Mouse (Mus musculus) hindlimb bud, embryonic 11.5 days (tissue): ENCODE measurements around the gene Agpat2.

Experiments
- DNase-seq: peaks from one replicate; pipeline ENCODE4 v3.0.0-alpha.2; 2012; ENCODE audit warnings: low read depth, low spot score; ENCODE audit errors: extremely low spot score

Gene Agpat2

DNA sequence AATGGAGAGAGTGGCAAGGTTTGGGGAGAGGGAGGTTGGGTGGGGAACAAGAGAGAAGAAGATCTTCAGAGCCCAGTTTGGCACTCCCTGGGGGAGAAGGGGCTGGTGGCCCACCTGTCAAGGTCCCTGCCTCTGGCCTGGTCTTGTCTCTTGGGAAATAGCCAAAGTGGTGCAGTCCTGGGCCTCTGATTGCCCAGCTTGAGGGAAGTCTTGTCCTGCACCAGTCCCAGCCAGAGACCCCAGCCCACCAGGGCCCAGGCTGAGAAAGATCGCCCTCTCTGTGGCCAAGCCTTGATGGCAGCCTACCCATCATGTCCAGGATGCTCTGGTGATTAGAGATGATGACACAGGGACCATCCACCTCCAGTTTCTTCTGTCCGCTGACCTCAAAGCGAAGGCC lies 7.3 kb downstream of the Agpat2 start:
- DNase-seq: no peak

DNA sequence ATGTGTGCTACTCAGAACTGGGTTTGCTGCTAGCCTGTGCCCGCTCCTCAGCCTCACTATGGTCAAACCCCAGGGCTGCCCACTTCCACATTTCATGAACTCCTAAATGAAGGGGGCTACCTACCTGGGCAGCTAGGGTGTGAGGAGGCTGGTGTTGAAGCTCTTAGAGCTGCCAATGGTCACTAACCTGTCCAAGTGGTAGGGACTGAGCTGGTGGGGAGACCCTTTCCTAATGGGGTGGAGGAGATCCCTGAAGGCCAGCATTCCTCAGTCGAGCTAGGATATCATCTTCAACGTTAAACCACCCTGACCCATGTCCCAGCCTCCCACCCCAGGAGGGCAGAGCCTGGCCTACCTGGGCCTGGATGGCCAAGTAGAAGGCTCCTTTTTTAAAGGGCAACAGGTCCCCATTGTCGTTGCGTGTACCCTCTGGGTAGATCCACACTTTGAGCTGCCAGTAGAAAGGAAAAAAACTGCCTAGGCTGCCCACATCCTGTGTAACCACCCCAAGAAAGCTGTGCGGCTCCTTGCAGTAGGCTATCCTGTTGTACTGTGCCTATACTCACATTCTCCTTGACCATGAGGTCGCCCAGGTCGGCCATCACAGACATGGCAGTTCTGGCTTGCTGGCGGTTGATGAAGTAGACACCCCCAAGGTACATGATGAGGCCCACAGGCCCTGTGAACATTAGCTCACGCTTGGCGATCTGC lies 8.3 kb downstream of the Agpat2 start:
- DNase-seq: no peak

- no peak for DNase-seq
Observed at GRCm38 (mm10) chr2:26594934-26595724, 9.1 kb downstream of the Agpat2 start.

DNA sequence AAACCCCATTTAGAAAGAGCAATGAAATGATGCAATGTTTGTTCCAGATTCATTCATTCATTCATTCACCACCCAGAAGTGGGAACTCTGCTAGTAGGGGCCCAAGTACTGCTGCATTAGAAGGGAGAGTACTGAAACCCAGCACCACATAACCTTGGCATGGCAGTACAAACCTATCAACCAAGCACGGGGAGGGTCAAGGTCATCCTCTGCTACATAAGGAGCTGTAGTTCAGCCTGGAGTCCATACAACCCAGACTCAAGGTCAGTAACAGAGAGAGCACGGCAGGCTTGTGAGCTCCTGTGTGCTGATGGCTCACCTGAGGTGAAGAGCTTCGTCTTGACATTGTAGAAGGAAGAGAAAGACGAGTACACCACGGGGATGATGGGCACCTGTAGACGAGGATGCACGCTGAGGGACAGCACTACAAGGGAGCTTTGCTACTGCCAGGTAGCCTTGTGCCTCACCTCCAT lies 9.7 kb downstream of the Agpat2 start:
- DNase-seq: no peak

- DNase-seq: no peak
Observed at GRCm38 (mm10) chr2:26594022-26594346, 10.2 kb downstream of the Agpat2 start.

- DNase-seq: no peak
Observed at GRCm38 (mm10) chr2:26593211-26594021, 10.8 kb downstream of the Agpat2 start.

DNA sequence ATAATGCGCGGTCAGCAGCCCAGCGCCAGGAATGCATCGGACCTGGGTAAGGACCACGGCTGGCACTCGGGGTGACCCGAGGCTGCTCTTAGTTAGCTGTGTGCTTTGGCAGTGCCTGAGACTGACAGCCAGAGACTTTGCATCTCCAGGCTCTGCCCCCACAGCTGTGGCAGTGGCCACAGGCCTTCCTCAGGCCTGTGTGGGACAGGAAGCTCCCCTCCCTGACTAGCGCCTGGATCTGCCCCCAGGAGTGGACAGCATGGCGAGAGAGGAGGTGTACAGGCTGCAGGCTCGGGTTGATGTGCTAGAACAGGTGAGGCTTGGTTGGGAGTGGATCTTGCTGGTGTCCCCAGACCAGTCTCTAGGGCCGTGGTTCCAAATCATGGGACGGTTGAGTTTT lies 12.8 kb downstream of the Agpat2 start:
- no peak for DNase-seq

DNA sequence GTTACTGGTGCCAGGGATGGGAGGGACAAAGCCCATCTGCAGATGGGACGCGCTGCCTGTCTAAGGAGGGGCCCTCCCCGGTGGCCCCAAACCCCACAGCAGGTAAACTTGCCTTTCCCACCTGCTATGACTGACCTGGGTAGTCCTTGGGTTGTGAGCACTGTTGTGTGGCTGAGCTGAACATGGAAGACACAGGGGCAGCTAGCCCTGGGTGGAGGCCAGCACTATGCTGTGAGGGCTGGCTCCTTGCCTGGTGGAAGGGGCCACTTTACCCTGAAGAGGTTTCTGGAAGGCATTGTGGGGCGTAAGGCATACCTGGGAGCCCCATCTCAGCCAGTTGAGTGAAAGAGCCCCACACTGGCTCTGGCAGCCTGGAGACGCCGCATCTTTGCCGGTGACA lies 13.3 kb downstream of the Agpat2 start:
- DNase-seq: no peak

GRCm38 (mm10) chr2:26590282-26590681 lies 13.9 kb downstream of the Agpat2 start:
- no peak for DNase-seq

DNA sequence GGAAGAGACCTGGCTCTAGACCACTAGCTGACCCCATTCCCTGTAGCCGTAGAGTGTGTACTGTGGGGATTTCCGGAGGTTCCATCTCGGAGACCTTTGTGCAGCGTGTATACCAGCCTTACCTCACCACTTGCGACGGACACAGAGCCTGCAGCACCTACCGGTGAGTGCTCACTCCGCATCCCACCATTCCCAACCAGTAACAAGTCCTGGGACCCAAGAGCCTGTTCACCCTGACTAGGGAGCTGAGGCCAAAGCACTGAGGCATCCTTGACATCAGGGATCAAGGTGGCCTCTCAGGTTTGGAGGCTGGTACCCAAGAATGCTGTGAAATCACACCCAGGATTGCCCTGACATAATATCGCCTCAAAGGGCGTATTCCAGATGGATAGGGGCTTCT lies 14.9 kb downstream of the Agpat2 start:
- DNase-seq: no peak

DNA sequence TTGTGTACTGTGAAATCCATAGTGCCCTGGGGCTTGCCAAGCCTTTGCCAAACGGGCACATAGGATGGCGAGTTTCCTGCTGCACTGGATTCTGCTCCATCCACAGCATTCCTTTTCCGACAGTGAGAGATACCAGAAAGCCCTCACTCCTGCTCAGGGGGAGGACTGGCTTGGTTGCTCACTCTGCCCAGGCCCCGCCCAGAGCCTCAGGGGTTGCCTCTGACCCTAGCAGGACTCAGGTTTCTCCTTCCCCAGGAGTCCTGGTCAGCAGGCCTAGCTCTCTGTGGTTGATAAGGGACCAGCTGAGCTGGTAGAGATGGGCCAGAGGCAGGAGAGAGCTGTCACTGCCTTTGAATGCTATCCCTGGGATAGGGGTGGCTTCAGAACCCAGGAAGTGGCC lies 15.6 kb downstream of the Agpat2 start:
- no peak for DNase-seq

GRCm38 (mm10) chr2:26587044-26587405 lies 17.2 kb downstream of the Agpat2 start:
- DNase-seq: no peak

DNA sequence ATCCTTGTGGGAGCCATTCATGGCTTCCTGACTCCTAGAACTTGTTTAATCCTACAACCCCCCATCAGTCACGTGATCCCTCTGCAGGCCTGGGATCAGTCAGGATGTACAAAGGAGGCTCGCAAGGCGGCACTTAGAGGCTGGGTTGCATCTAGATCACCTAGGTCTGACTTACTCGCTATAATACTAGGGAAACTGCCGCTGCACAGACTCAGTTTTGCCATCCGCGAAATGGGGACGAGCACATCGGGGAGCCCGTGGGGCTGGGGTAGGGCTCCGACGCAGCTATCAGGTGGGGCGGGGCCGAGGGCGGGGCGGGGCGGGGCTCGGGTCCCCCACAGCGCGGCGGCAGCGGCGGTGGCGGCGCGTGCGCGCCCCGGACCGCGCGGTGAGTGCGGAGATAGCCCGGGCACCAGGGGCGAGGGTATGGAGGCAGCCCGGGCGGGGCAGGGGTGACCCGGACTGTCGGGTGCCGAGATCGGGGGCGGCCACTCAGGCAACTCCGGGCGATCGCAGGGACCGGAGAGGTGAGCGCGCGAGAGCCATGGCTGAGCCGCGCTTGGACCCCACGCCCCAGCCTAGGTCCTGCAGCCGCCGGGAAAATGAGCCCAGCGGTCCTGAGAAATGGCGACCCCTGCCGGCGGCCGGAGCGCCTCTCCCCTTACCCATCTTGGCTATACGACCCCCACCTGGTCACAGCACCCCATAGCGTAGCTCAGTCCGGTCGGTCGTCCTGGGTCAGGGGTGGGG lies 17.7 kb downstream of the Agpat2 start, which contains the start of gene Gm20532:
Gene Gm20532 (plus strand): TSS at position 346 of the 750 bp plus-strand sequence.
- no peak for DNase-seq

- DNase-seq: no peak
Observed at GRCm38 (mm10) chr2:26585713-26586112, 18.5 kb downstream of the Agpat2 start.

- no peak for DNase-seq
Observed at GRCm38 (mm10) chr2:26583640-26584039, 20.6 kb downstream of the Agpat2 start.

DNA sequence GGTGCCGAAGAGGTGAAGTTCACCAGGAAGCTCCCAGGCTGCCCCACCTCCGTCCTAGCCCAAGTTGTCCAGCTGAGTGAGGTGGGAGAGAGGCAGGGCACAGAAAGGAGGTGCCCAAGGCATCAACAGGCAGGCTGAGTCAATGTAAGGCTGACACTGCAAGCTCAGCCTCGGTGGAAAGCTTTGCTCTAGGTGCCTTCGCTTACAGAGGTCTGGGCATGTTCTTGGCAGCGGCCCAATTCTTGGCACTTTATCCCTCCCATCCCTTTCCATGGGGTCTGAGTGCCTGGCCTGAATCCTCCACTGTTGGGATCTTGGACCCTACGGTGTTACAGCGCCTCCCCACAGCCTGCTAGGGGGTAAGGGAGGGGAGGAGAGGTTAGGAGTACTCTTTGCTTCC lies 21.5 kb downstream of the Agpat2 start:
- DNase-seq: no peak

DNA sequence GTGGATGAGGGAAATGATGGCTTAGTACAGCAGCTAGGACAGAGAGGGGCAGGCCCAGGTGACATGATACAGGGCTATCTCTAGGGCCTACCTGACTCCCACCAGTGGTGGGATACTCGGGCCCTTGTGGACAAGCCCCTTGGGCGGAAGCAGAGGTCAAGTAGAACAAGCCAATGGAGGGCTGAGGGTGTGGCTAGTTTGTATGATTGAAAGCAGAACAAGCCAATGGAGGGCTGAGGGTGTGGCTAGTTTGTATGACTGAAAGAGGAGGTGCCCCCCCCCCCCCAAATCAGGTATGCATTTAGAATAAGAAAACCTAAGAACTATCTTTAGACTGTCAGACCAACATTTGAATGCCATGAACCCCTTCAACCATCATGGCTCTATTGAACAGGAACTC lies 22.0 kb downstream of the Agpat2 start:
- no peak for DNase-seq

GRCm38 (mm10) chr2:26580751-26581150 lies 23.5 kb downstream of the Agpat2 start:
- no peak for DNase-seq

DNA sequence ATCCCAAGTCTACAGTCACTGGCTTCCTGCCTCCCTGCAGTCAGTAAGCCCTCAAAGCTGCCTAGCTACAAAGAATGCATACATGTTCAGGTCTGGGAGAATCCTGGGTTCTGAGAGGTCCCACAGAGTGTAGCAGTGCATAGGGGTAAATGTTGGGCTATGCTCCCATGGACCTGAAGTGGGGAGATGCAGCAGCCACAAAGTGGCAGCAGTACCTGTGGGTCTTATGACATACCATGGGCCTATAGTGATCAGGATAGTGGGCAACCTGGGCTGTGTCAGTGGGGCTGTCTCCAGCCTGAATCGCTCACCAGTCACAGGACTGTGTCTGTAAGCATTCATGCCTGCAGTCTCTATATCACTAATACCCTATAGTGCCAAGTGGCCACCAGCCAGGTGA lies 24.5 kb downstream of the Agpat2 start, which contains the start of gene Egfl7:
Gene Egfl7 (plus strand): TSS at position 301 of the 400 bp plus-strand sequence.
- no peak for DNase-seq

- DNase-seq: no peak
Observed at GRCm38 (mm10) chr2:26578369-26578768, 25.8 kb downstream of the Agpat2 start.

- DNase-seq: no peak
Observed at GRCm38 (mm10) chr2:26576462-26576861, 27.8 kb downstream of the Agpat2 start.
